ENCODE assay signal across 26 mouse cellular contexts in the genomic region with DNA sequence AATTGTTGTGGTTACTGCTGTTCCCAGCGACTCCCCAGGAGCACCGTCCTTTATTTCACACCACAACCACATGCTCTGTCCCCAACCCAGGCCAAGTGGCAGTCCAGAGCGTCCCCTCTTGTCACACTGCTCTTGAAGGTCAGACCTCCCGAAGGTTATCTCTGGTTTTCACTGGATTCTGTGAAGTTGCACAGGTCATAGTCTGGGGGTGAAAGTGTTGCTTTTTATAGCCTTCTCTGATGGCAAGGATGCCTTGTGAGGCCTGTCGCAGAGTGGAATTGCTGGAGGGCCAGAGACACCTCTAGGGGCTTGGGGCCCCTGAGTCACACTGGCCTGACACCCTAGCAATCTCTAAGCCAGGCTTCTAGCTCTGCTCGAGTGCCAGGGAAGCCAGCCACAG. TPM values are rescaled to one million over a fixed set of nuclear protein-coding genes. Genes with fewer than 3 reads are reported as not detected.
DNase-seq lines count a peak whose midpoint lies in the region; ATAC-seq lines count a peak whose summit lies in the region.
"Had no signal": no experiment of that assay in that cellular context is flagged by ENCODE, and none has a peak within 500 bp of the region (broad histone marks: within the 10 kb centered on the region; RNA-seq: fewer than 3 reads in every experiment).

No protein-coding gene starts in this region.

- no peak overlapping the region for H3K4me2 ChIP-seq in forebrain, embryonic 15.5 days (replicated peaks)
- no peak overlapping the region for H3K4me2 ChIP-seq in heart, embryonic 13.5 days
- H3K4me2 ChIP-seq: limb, embryonic 15.5 days; liver, embryonic 13.5 days had no signal

- 0 out of 2 replicates have a peak overlapping the region, but pooled peaks have one; percentile 12 for H3K27ac ChIP-seq in forebrain, embryonic 10.5 days
- H3K27ac ChIP-seq in forebrain, embryonic 15.5 days (replicated peaks), result no peak overlapping the region
- H3K27ac ChIP-seq in heart, embryonic 13.5 days (replicated peaks), result peak overlapping the region; percentile 86
- H3K27ac ChIP-seq: gastrocnemius, adult 2 months; hindbrain, embryonic 10.5 days; kidney, postnatal 0 days; limb, embryonic 10.5 days; limb, embryonic 15.5 days; liver, embryonic 13.5 days had no signal

- peaks cover 36% of the 10 kb centered on the region for H3K4me1 ChIP-seq in forebrain, embryonic 10.5 days
- peaks cover 9% of the 10 kb centered on the region for H3K4me1 ChIP-seq in forebrain, embryonic 15.5 days
- peaks cover 71% of the 10 kb centered on the region for H3K4me1 ChIP-seq in heart, embryonic 13.5 days
- H3K4me1 ChIP-seq: liver, embryonic 13.5 days had no signal

- H3K4me3 ChIP-seq in forebrain, embryonic 10.5 days, result no peak overlapping the region
- no peak overlapping the region for H3K4me3 ChIP-seq in forebrain, embryonic 15.5 days
- no peak overlapping the region for H3K4me3 ChIP-seq in heart, embryonic 13.5 days
- H3K4me3 ChIP-seq: gastrocnemius, adult 2 months; hindbrain, embryonic 10.5 days; limb, embryonic 10.5 days; limb, embryonic 15.5 days; liver, embryonic 13.5 days had no signal

- no peak for ATAC-seq in forebrain, embryonic 15.5 days (replicated peaks)
- 0 out of 2 replicates have a peak, but pooled peaks have one; percentile 17 for ATAC-seq in heart, embryonic 13.5 days (ENCODE audit: extremely low read depth, insufficient number of reproducible peaks, low FRiP score, low TSS enrichment)
- ATAC-seq: forebrain, embryonic 14.5 days; hindbrain, embryonic 16.5 days had no signal

- 79% methylated on average over 6 of the region's 6 CpGs for WGBS in forebrain, embryonic 10.5 days
- 79% methylated on average over 6 of the region's 6 CpGs for WGBS in forebrain, embryonic 15.5 days
- WGBS in heart, embryonic 13.5 days, result 18% methylated on average over 6 of the region's 6 CpGs

- no peaks in the 10 kb centered on the region for H3K36me3 ChIP-seq in forebrain, embryonic 10.5 days (replicated peaks)
- no peaks in the 10 kb centered on the region for H3K36me3 ChIP-seq in forebrain, embryonic 15.5 days
- no peaks in the 10 kb centered on the region for H3K36me3 ChIP-seq in heart, embryonic 13.5 days
- H3K36me3 ChIP-seq: hindbrain, embryonic 10.5 days; limb, embryonic 10.5 days; limb, embryonic 15.5 days; liver, embryonic 13.5 days had no signal

- peaks cover 69% of the 10 kb centered on the region for H3K27me3 ChIP-seq in forebrain, embryonic 10.5 days (ENCODE audit: poor library complexity, severe bottlenecking)
- H3K27me3 ChIP-seq in forebrain, embryonic 15.5 days, result peaks cover 15% of the 10 kb centered on the region; the same call in 1 of the 2 replicates
- peaks cover 5% of the 10 kb centered on the region for H3K27me3 ChIP-seq in heart, embryonic 13.5 days (replicated peaks)

- no peak overlapping the region for H3K9ac ChIP-seq in forebrain, embryonic 15.5 days (replicated peaks)
- H3K9ac ChIP-seq in heart, embryonic 13.5 days, result peak overlapping the region; percentile 34
- H3K9ac ChIP-seq: limb, embryonic 15.5 days; liver, embryonic 13.5 days had no signal

- intact Hi-C loops in heart, postnatal 10 days (cut with DNase I), result loop anchor here (2.0 kb wide), 1 partner anchor 37 kb away; no protein-coding TSS in a partner anchor
- intact Hi-C loops in left cerebral cortex, postnatal 10 days (cut with DNase I), result no loop called here

- no peaks in the 10 kb centered on the region for H3K9me3 ChIP-seq in forebrain, embryonic 10.5 days
- H3K9me3 ChIP-seq in forebrain, embryonic 15.5 days, result no peaks in the 10 kb centered on the region
- H3K9me3 ChIP-seq in heart, embryonic 13.5 days, result no peaks in the 10 kb centered on the region
- H3K9me3 ChIP-seq: hindbrain, embryonic 10.5 days; limb, embryonic 10.5 days; limb, embryonic 15.5 days; liver, embryonic 13.5 days had no signal

- no peak for DNase-seq in forebrain, embryonic 10.5 days (ENCODE audit: extremely low spot score, low spot score)
- DNase-seq in heart, postnatal 10 days, result peak; percentile 69 to 76
- no peak for DNase-seq in urinary bladder, postnatal 14 days (ENCODE audit: low spot score)
- no peak for DNase-seq in adrenal gland, adult 2 months
- DNase-seq in left cerebral cortex, postnatal 10 days (ENCODE audit: extremely low spot score in 1 of 2, low spot score in 2 of 2), result no peak
- no peak for DNase-seq in thymus, postnatal 36 days
- DNase-seq: adrenal gland, postnatal 10 days; cerebellum, adult 11 months; cerebellum, adult 9-10 months; cerebellum, postnatal 36 days; gastrocnemius, adult 2 months; kidney, adult 2 months; kidney, postnatal 4 days; liver, embryonic 13.5 days; lung, adult 2 months; lung, postnatal 10 days; midbrain, embryonic 14.5 days; thymus, postnatal 14 days had no signal

RNA-seq across cellular contexts. Expression of a gene that starts 20.5 kb away (rescaled TPM):
- 4.4 and 4.7 TPM in 2 replicates for polyA plus RNA-seq in forebrain, embryonic 10.5 days (2016; fragmentation: Nextera tagmentation; extraction: Ambion mirVana)
- polyA plus RNA-seq in forebrain, embryonic 15.5 days (2015; fragmentation: Nextera tagmentation; extraction: Ambion mirVana), result 0.68 and 1.1 TPM in 2 replicates
- 18.3 and 20.2 TPM in 2 replicates for polyA plus RNA-seq in heart, embryonic 13.5 days (2015; fragmentation: Nextera tagmentation; extraction: Ambion mirVana)
- total RNA-seq in heart, postnatal 10 days (2021), result 10 to 100 TPM; 64.7 to 67.2 TPM
- total RNA-seq in adrenal gland, adult 2 months (2021), result 1 to 10 TPM; 4.3 to 7.4 TPM
- 5.5 and 7.9 TPM in 2 replicates for polyA plus RNA-seq in adrenal gland, adult 2 months (2012; rRNA removed)
- 1 to 10 TPM; 1.1 to 1.6 TPM for total RNA-seq in left cerebral cortex, postnatal 10 days (2021)

Comparison
In these comparisons a context has a peak if more than half of its experiments do, and no peak if none do; other contexts are left out.
1. DNase-seq: peak in heart, postnatal 10 days (2 of 2); none in forebrain, embryonic 10.5 days (single experiment), urinary bladder, postnatal 14 days (single experiment), adrenal gland, adult 2 months (single experiment), left cerebral cortex, postnatal 10 days (0 of 2) and thymus, postnatal 36 days (0 of 2).